Mouse (Mus musculus): ENCODE data around the gene Alkbh7.

DNA sequence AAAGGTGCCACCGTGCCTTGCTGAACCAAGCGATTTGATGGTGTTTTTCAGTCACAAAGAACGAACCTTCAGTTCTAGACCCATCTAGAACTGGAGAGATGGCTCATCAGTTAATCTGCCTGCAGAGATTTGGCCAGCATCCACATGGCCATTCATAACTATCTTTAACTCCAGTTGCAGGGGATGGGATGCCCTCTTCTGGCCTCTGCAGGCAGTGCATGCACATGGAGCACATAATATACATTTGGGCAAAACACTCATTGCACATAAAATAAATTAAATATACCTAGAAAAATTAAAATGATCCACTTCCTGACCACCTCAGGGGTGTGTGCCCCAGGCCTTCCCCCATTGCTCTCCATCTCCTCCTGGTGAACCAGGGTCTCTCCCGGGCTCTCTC, 35.3 kb upstream of the Alkbh7 start:
- no peak for TF ChIP-seq CTCF (IDR thresholded peaks at IDR 0.05; ENCODE audit: low read depth, low read length)
- no peak for TF ChIP-seq POLR2A (IDR thresholded peaks at IDR 0.05; ENCODE audit: borderline replicate concordance, low read depth, low read length)
